Mouse (Mus musculus): ENCODE measurements around the gene Ret. TPM values are rescaled to one million over a fixed set of nuclear protein-coding genes. Genes with fewer than 3 reads are reported as not detected.

Ret gene
- polyA plus RNA-seq, 1 experiment from 2014 or later = 11.1 TPM

- H3K4me1 ChIP-seq (replicated peaks; ENCODE audit: insufficient read depth, low read length) = no peaks in the 10 kb centered on the region
- no peaks in the 10 kb centered on the region for H3K9me3 ChIP-seq (replicated peaks; ENCODE audit: low read length)
- DNase-seq (ENCODE audit: low spot score) (no peak), ATAC-seq (replicated peaks; ENCODE audit: low FRiP score, low read depth) (no peak)
- H3K36me3 ChIP-seq (ENCODE audit: insufficient read depth, low read length) = no peaks in the 10 kb centered on the region
- TF ChIP-seq CTCF (IDR thresholded peaks at IDR 0.05; ENCODE audit: low read depth) = no peak
- H3K4me2 ChIP-seq (ENCODE audit: low read length) = no peak overlapping the region
- H3K27me3 ChIP-seq (ENCODE audit: insufficient read depth, low read length) = no peaks in the 10 kb centered on the region
- WGBS = 80% methylated on average over 9 of the region's 9 CpGs
- no peak overlapping the region for H3K9ac ChIP-seq (ENCODE audit: low read depth, low read length)
- no peak overlapping the region for H3K4me3 ChIP-seq (replicated peaks; ENCODE audit: low read depth, low read length)
- no peak overlapping the region for H3K27ac ChIP-seq
These were observed 30.5 kb downstream of the Ret start for GRCm38 (mm10) chr6:118167013-118167412.

GRCm38 (mm10) chr6:118165516-118165915, 32.0 kb downstream of the Ret start:
- no peak overlapping the region for H3K27ac ChIP-seq
- DNase-seq (ENCODE audit: low spot score) (no peak), ATAC-seq (replicated peaks; ENCODE audit: low FRiP score, low read depth) (no peak)
- H3K4me3 ChIP-seq (replicated peaks; ENCODE audit: low read depth, low read length) = no peak overlapping the region
- TF ChIP-seq CTCF (IDR thresholded peaks at IDR 0.05; ENCODE audit: low read depth) = no peak
- no peaks in the 10 kb centered on the region for H3K36me3 ChIP-seq (ENCODE audit: insufficient read depth, low read length)
- no peak overlapping the region for H3K4me2 ChIP-seq (ENCODE audit: low read length)
- H3K27me3 ChIP-seq (ENCODE audit: insufficient read depth, low read length) = no peaks in the 10 kb centered on the region
- H3K9me3 ChIP-seq (replicated peaks; ENCODE audit: low read length) = no peaks in the 10 kb centered on the region
- no peak overlapping the region for H3K9ac ChIP-seq (ENCODE audit: low read depth, low read length)
- 86% methylated on average over 1 of the region's 1 CpGs for WGBS
- H3K4me1 ChIP-seq (replicated peaks; ENCODE audit: insufficient read depth, low read length) = no peaks in the 10 kb centered on the region

GRCm38 (mm10) chr6:118164691-118165090, 32.8 kb downstream of the Ret start:
- WGBS = 66% methylated on average over 8 of the region's 8 CpGs
- DNase-seq (ENCODE audit: low spot score) (no peak), ATAC-seq (replicated peaks; ENCODE audit: low FRiP score, low read depth) (no peak)
- Histone ChIP-seq H3K9ac (ENCODE audit: low read depth, low read length) (no peak overlapping the region), H3K36me3 (ENCODE audit: insufficient read depth, low read length) (no peaks in the 10 kb centered on the region), H3K27me3 (ENCODE audit: insufficient read depth, low read length) (no peaks in the 10 kb centered on the region), H3K4me3 (replicated peaks; ENCODE audit: low read depth, low read length) (no peak overlapping the region), H3K4me2 (ENCODE audit: low read length) (no peak overlapping the region), H3K9me3 (replicated peaks; ENCODE audit: low read length) (no peaks in the 10 kb centered on the region), H3K27ac (no peak overlapping the region), H3K4me1 (replicated peaks; ENCODE audit: insufficient read depth, low read length) (no peaks in the 10 kb centered on the region)
- TF ChIP-seq CTCF (IDR thresholded peaks at IDR 0.05; ENCODE audit: low read depth) = no peak

- H3K27me3 ChIP-seq (ENCODE audit: insufficient read depth, low read length) = no peaks in the 10 kb centered on the region
- no peak overlapping the region for H3K9ac ChIP-seq (ENCODE audit: low read depth, low read length)
- H3K27ac ChIP-seq = no peak overlapping the region
- no peak for TF ChIP-seq CTCF (IDR thresholded peaks at IDR 0.05; ENCODE audit: low read depth)
- DNase-seq (ENCODE audit: low spot score) = no peak
- H3K4me3 ChIP-seq (replicated peaks; ENCODE audit: low read depth, low read length) = no peak overlapping the region
- no peak overlapping the region for H3K4me2 ChIP-seq (ENCODE audit: low read length)
- H3K4me1 ChIP-seq (replicated peaks; ENCODE audit: insufficient read depth, low read length) = no peaks in the 10 kb centered on the region
- 86% methylated on average over 2 of the region's 2 CpGs for WGBS
- no peaks in the 10 kb centered on the region for H3K36me3 ChIP-seq (ENCODE audit: insufficient read depth, low read length)
- no peak for ATAC-seq (replicated peaks; ENCODE audit: low FRiP score, low read depth)
- H3K9me3 ChIP-seq (replicated peaks; ENCODE audit: low read length) = no peaks in the 10 kb centered on the region
These were observed 34.4 kb downstream of the Ret start for GRCm38 (mm10) chr6:118163086-118163485.

GRCm38 (mm10) chr6:118162457-118163082, 34.9 kb downstream of the Ret start:
- no peaks in the 10 kb centered on the region for H3K36me3 ChIP-seq (ENCODE audit: insufficient read depth, low read length)
- H3K4me2 ChIP-seq (ENCODE audit: low read length) = no peak overlapping the region
- H3K4me1 ChIP-seq (replicated peaks; ENCODE audit: insufficient read depth, low read length) = no peaks in the 10 kb centered on the region
- no peak overlapping the region for H3K27ac ChIP-seq
- H3K9ac ChIP-seq (ENCODE audit: low read depth, low read length) = no peak overlapping the region
- DNase-seq (ENCODE audit: low spot score) (no peak), ATAC-seq (replicated peaks; ENCODE audit: low FRiP score, low read depth) (no peak)
- WGBS = 85% methylated on average over 12 of the region's 12 CpGs
- no peak for TF ChIP-seq CTCF (IDR thresholded peaks at IDR 0.05; ENCODE audit: low read depth)
- no peak overlapping the region for H3K4me3 ChIP-seq (replicated peaks; ENCODE audit: low read depth, low read length)
- H3K9me3 ChIP-seq (replicated peaks; ENCODE audit: low read length) = no peaks in the 10 kb centered on the region
- H3K27me3 ChIP-seq (ENCODE audit: insufficient read depth, low read length) = no peaks in the 10 kb centered on the region

GRCm38 (mm10) chr6:118153091-118153490, 44.4 kb downstream of the Ret start:
- no peak for TF ChIP-seq CTCF (IDR thresholded peaks at IDR 0.05; ENCODE audit: low read depth)
- WGBS = 85% methylated on average over 5 of the region's 5 CpGs
- ATAC-seq (replicated peaks; ENCODE audit: low FRiP score, low read depth) = no peak
- no peak overlapping the region for H3K9ac ChIP-seq (ENCODE audit: low read depth, low read length)
- H3K27ac ChIP-seq = no peak overlapping the region
- DNase-seq (ENCODE audit: low spot score) = no peak
- H3K27me3 ChIP-seq (ENCODE audit: insufficient read depth, low read length) = no peaks in the 10 kb centered on the region
- H3K4me1 ChIP-seq (replicated peaks; ENCODE audit: insufficient read depth, low read length) = no peaks in the 10 kb centered on the region
- no peak overlapping the region for H3K4me2 ChIP-seq (ENCODE audit: low read length)
- no peaks in the 10 kb centered on the region for H3K9me3 ChIP-seq (replicated peaks; ENCODE audit: low read length)
- H3K4me3 ChIP-seq (replicated peaks; ENCODE audit: low read depth, low read length) = no peak overlapping the region
- H3K36me3 ChIP-seq (ENCODE audit: insufficient read depth, low read length) = no peaks in the 10 kb centered on the region

- H3K9ac ChIP-seq (ENCODE audit: low read depth, low read length) = no peak overlapping the region
- no peaks in the 10 kb centered on the region for H3K9me3 ChIP-seq (replicated peaks; ENCODE audit: low read length)
- WGBS = 79% methylated on average over 8 of the region's 8 CpGs
- no peak overlapping the region for H3K4me2 ChIP-seq (ENCODE audit: low read length)
- no peaks in the 10 kb centered on the region for H3K4me1 ChIP-seq (replicated peaks; ENCODE audit: insufficient read depth, low read length)
- ATAC-seq (replicated peaks; ENCODE audit: low FRiP score, low read depth) (no peak), DNase-seq (ENCODE audit: low spot score) (no peak)
- no peak overlapping the region for H3K4me3 ChIP-seq (replicated peaks; ENCODE audit: low read depth, low read length)
- no peaks in the 10 kb centered on the region for H3K36me3 ChIP-seq (ENCODE audit: insufficient read depth, low read length)
- H3K27ac ChIP-seq = no peak overlapping the region
- TF ChIP-seq CTCF (IDR thresholded peaks at IDR 0.05; ENCODE audit: low read depth) = no peak
- no peaks in the 10 kb centered on the region for H3K27me3 ChIP-seq (ENCODE audit: insufficient read depth, low read length)
These were observed 46.5 kb downstream of the Ret start for GRCm38 (mm10) chr6:118150988-118151387.

Measured in kidney, postnatal 0 days (tissue).